Mouse (Mus musculus) ES-E14 (cell line): ENCODE measurements at regions not wholly inside any gene's neighbourhood (a gene's known extent, or its start where the extent isn't known, plus 50 kb on each side); places are given as distances from the start of the nearest gene placed in this dataset.

Experiments used
- HCFC1 ChIP-seq: IDR thresholded peaks from 2 replicates; pipeline ENCODE4 v1.6.1; 2012; ENCODE audit warnings: low read length, inconsistent platforms, borderline replicate concordance; ENCODE audit not compliant: insufficient read depth
- MAFK ChIP-seq: IDR thresholded peaks from 2 replicates; pipeline ENCODE4 v1.6.1; 2014; ENCODE audit warnings: mild to moderate bottlenecking, low read depth, low read length, inconsistent platforms; ENCODE audit not compliant: insufficient read depth

DNA sequence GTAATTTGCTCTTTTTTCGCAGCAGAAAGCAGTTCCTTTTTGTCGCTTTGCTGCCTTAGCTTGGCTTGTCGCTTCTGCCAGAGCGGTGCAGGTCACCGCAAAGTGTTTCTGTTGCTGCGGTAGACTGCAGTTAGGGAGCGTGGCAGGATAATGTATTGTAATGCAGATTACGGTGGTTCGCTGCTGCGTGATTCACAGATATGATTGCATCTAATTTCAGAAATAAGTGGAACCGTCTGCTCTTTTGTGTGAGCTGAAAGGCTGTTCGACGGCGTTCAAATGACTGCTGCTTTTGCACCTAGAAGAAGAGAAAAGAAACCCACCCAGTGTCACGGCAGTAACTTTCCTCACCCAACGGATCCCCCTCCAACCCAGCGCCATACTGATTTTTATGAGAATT is 104.7 kb upstream of the Satb2 start:
- TF ChIP-seq MAFK (no peak), HCFC1 (no peak)
